Mouse (Mus musculus) heart, embryonic 13.5 days (tissue): ENCODE results near the gene Unc13c. TPM values are rescaled to one million over a fixed set of nuclear protein-coding genes. Genes with fewer than 3 reads are reported as not detected.

Experiments
- ATAC-seq: fragments of 200-750 bp; cut with Nextera tagmentation; 2 replicates; pipeline ENCODE4 v1.8.0; 2017; ENCODE audit warnings: moderate TSS enrichment; ENCODE audit not compliant: insufficient number of reproducible peaks, low FRiP score, low TSS enrichment; ENCODE audit errors: extremely low read depth
- H3K27ac ChIP-seq: fragments of 300-500 bp; sonication (generic); replicated peaks from 2 replicates; pipeline ENCODE4 v1.5.1; 2015; ENCODE audit warnings: moderate library complexity, mild to moderate bottlenecking, inconsistent platforms
- H3K27me3 ChIP-seq: fragments of 300-500 bp; sonication (generic); replicated peaks from 2 replicates; pipeline ENCODE4 v1.6.1; 2015; ENCODE audit warnings: mild to moderate bottlenecking, inconsistent platforms
- H3K36me3 ChIP-seq: fragments of 300-500 bp; sonication (generic); 2 replicates; pipeline ENCODE4 v1.6.1; 2015; ENCODE audit warnings: mild to moderate bottlenecking, inconsistent platforms
- H3K4me1 ChIP-seq: fragments of 300-500 bp; sonication (generic); 2 replicates; pipeline ENCODE4 v1.6.1; 2015; ENCODE audit warnings: inconsistent platforms
- H3K4me2 ChIP-seq: fragments of 300-500 bp; sonication (generic); 2 replicates; pipeline ENCODE4 v1.6.1; 2015; ENCODE audit warnings: inconsistent platforms, mild to moderate bottlenecking, moderate library complexity
- H3K4me3 ChIP-seq: fragments of 300-500 bp; sonication (generic); 2 replicates; pipeline ENCODE4 v1.5.1; 2015; ENCODE audit warnings: moderate library complexity, mild to moderate bottlenecking, inconsistent platforms
- H3K9ac ChIP-seq: fragments of 300-500 bp; sonication (generic); 2 replicates; pipeline ENCODE4 v1.6.1; 2015; ENCODE audit warnings: inconsistent platforms, mild to moderate bottlenecking, moderate library complexity
- H3K9me3 ChIP-seq: fragments of 300-500 bp; sonication (generic); 2 replicates; pipeline ENCODE4 v1.6.1; 2016; ENCODE audit warnings: inconsistent platforms
- WGBS: fragments of 180-500 bp; shearing (Covaris S2); methylation state at CpG from one replicate; pipeline ENCODE4 v1.1.7; 2015; ENCODE audit warnings: mixed read lengths; 5-methylcytosine and 5-hydroxymethylcytosine counted together
- polyA plus RNA-seq: library from polyadenylated mRNA; unstranded; fragments of >200 nt; fragmentation: Nextera tagmentation; extraction: Ambion mirVana; gene quantifications from 2 replicates; pipeline ENCODE4 v1.2.1, GENCODE M21; 2015

Gene Unc13c
- polyA plus RNA-seq, 1 experiment from 2014 or later = 2.2 TPM

GRCm38 (mm10) chr9:73724776-73725175, 244.0 kb downstream of the Unc13c start:
- no peak for ATAC-seq
- H3K27ac ChIP-seq = no peak overlapping the region
- H3K4me1 ChIP-seq = no peaks in the 10 kb centered on the region
- H3K9ac ChIP-seq = no peak overlapping the region
- H3K9me3 ChIP-seq = no peaks in the 10 kb centered on the region
- H3K36me3 ChIP-seq = no peaks in the 10 kb centered on the region
- WGBS = 71% methylated on average over 4 of the region's 4 CpGs
- H3K27me3 ChIP-seq = no peaks in the 10 kb centered on the region
- no peak overlapping the region for H3K4me3 ChIP-seq
- H3K4me2 ChIP-seq = no peak overlapping the region

- H3K36me3 ChIP-seq = no peaks in the 10 kb centered on the region
- no peaks in the 10 kb centered on the region for H3K27me3 ChIP-seq
- H3K4me1 ChIP-seq = peaks cover 5% of the 10 kb centered on the region; the same call in 1 of the 2 replicates
- H3K4me2 ChIP-seq = no peak overlapping the region
- no peak overlapping the region for H3K4me3 ChIP-seq
- ATAC-seq = no peak
- 46% methylated on average over 4 of the region's 4 CpGs for WGBS
- H3K9me3 ChIP-seq = no peaks in the 10 kb centered on the region
- no peak overlapping the region for H3K27ac ChIP-seq
- no peak overlapping the region for H3K9ac ChIP-seq
Measured at GRCm38 (mm10) chr9:73713508-73713907, 255.3 kb downstream of the Unc13c start.

- H3K36me3 ChIP-seq = no peaks in the 10 kb centered on the region
- no peaks in the 10 kb centered on the region for H3K27me3 ChIP-seq
- H3K4me3 ChIP-seq = no peak overlapping the region
- H3K9ac ChIP-seq = no peak overlapping the region
- H3K9me3 ChIP-seq = no peaks in the 10 kb centered on the region
- ATAC-seq = no peak
- no peak overlapping the region for H3K27ac ChIP-seq
- 66% methylated on average over 2 of the region's 2 CpGs for WGBS
- no peaks in the 10 kb centered on the region for H3K4me1 ChIP-seq
- no peak overlapping the region for H3K4me2 ChIP-seq
Measured at GRCm38 (mm10) chr9:73697103-73697502, 271.7 kb downstream of the Unc13c start.

GRCm38 (mm10) chr9:73681580-73681979, 287.2 kb downstream of the Unc13c start:
- 79% methylated on average over 2 of the region's 2 CpGs for WGBS
- Histone ChIP-seq H3K36me3 (0 out of 2 replicates have a peak, but pooled peaks cover 3% of the 10 kb centered on the region), H3K4me2 (no peak overlapping the region), H3K27me3 (no peaks in the 10 kb centered on the region), H3K9ac (no peak overlapping the region), H3K4me3 (no peak overlapping the region), H3K27ac (no peak overlapping the region), H3K9me3 (no peaks in the 10 kb centered on the region), H3K4me1 (peaks cover 12% of the 10 kb centered on the region)
- no peak for ATAC-seq

GRCm38 (mm10) chr9:73680545-73681495, 287.9 kb downstream of the Unc13c start:
- Histone ChIP-seq H3K36me3 (0 out of 2 replicates have a peak, but pooled peaks cover 3% of the 10 kb centered on the region), H3K27ac (peak overlapping the region; percentile 28; the same call in 1 of the 2 replicates), H3K4me2 (no peak overlapping the region), H3K9me3 (no peaks in the 10 kb centered on the region), H3K4me1 (peaks cover 12% of the 10 kb centered on the region), H3K4me3 (no peak overlapping the region), H3K27me3 (no peaks in the 10 kb centered on the region), H3K9ac (no peak overlapping the region)
- WGBS = 58% methylated on average over 13 of the region's 13 CpGs
- no peak for ATAC-seq

GRCm38 (mm10) chr9:73671656-73672212, 297.0 kb downstream of the Unc13c start:
- no peak for ATAC-seq
- H3K4me1 ChIP-seq = no peaks in the 10 kb centered on the region
- H3K36me3 ChIP-seq = no peaks in the 10 kb centered on the region
- H3K27me3 ChIP-seq = no peaks in the 10 kb centered on the region
- no peaks in the 10 kb centered on the region for H3K9me3 ChIP-seq
- no peak overlapping the region for H3K4me2 ChIP-seq
- 76% methylated on average over 6 of the region's 6 CpGs for WGBS
- H3K27ac ChIP-seq = no peak overlapping the region
- H3K4me3 ChIP-seq = no peak overlapping the region
- H3K9ac ChIP-seq = no peak overlapping the region

GRCm38 (mm10) chr9:73670040-73670439, 298.7 kb downstream of the Unc13c start:
- H3K36me3 ChIP-seq = no peaks in the 10 kb centered on the region
- no peak overlapping the region for H3K27ac ChIP-seq
- WGBS = 72% methylated on average over 2 of the region's 2 CpGs
- no peaks in the 10 kb centered on the region for H3K9me3 ChIP-seq
- no peak overlapping the region for H3K4me2 ChIP-seq
- no peaks in the 10 kb centered on the region for H3K4me1 ChIP-seq
- no peak for ATAC-seq
- no peaks in the 10 kb centered on the region for H3K27me3 ChIP-seq
- H3K9ac ChIP-seq = no peak overlapping the region
- no peak overlapping the region for H3K4me3 ChIP-seq

- Histone ChIP-seq H3K9me3 (no peaks in the 10 kb centered on the region), H3K36me3 (no peaks in the 10 kb centered on the region), H3K9ac (no peak overlapping the region), H3K27ac (no peak overlapping the region), H3K4me3 (no peak overlapping the region), H3K4me2 (no peak overlapping the region), H3K27me3 (no peaks in the 10 kb centered on the region), H3K4me1 (no peaks in the 10 kb centered on the region)
- 86% methylated on average over 7 of the region's 7 CpGs for WGBS
- no peak for ATAC-seq
Measured at GRCm38 (mm10) chr9:73662839-73663238, 305.9 kb downstream of the Unc13c start.

GRCm38 (mm10) chr9:73649088-73649487, 319.7 kb downstream of the Unc13c start:
- H3K4me2 ChIP-seq = no peak overlapping the region
- 0 out of 2 replicates have a peak, but pooled peaks cover 4% of the 10 kb centered on the region for H3K9me3 ChIP-seq
- no peaks in the 10 kb centered on the region for H3K27me3 ChIP-seq
- H3K9ac ChIP-seq = no peak overlapping the region
- no peak overlapping the region for H3K4me3 ChIP-seq
- ATAC-seq = no peak
- 87% methylated on average over 1 of the region's 1 CpGs for WGBS
- peaks cover 8% of the 10 kb centered on the region for H3K4me1 ChIP-seq
- H3K27ac ChIP-seq = no peak overlapping the region
- H3K36me3 ChIP-seq = peaks cover 5% of the 10 kb centered on the region

GRCm38 (mm10) chr9:73638119-73638518, 330.6 kb downstream of the Unc13c start:
- no peak overlapping the region for H3K9ac ChIP-seq
- WGBS = 77% methylated on average over 1 of the region's 1 CpGs
- no peak for ATAC-seq
- no peaks in the 10 kb centered on the region for H3K36me3 ChIP-seq
- H3K4me1 ChIP-seq = no peaks in the 10 kb centered on the region
- H3K27ac ChIP-seq = no peak overlapping the region
- H3K4me3 ChIP-seq = no peak overlapping the region
- H3K4me2 ChIP-seq = no peak overlapping the region
- no peaks in the 10 kb centered on the region for H3K27me3 ChIP-seq
- H3K9me3 ChIP-seq = no peaks in the 10 kb centered on the region

- H3K4me1 ChIP-seq = no peaks in the 10 kb centered on the region
- no peak overlapping the region for H3K4me2 ChIP-seq
- peaks cover 3% of the 10 kb centered on the region; the same call in 1 of the 2 replicates for H3K36me3 ChIP-seq
- ATAC-seq = no peak
- WGBS = 74% methylated on average over 1 of the region's 1 CpGs
- no peak overlapping the region for H3K9ac ChIP-seq
- H3K27ac ChIP-seq = no peak overlapping the region
- H3K27me3 ChIP-seq = no peaks in the 10 kb centered on the region
- H3K4me3 ChIP-seq = no peak overlapping the region
- no peaks in the 10 kb centered on the region for H3K9me3 ChIP-seq
Measured at GRCm38 (mm10) chr9:73625171-73625570, 343.6 kb downstream of the Unc13c start.
